Mouse (Mus musculus) c-Kit-positive CD71-positive TER-119-negative erythroid progenitor cells, embryonic 14.5 days (primary cell): ENCODE results near the gene Fam78a.

Experiments used
- DNase-seq: peaks from one replicate; pipeline ENCODE4 v3.0.0-alpha.2; 2013; ENCODE audit warnings: low read depth

Fam78a gene

GRCm38 (mm10) chr2:32066005-32066404 is 18.7 kb downstream of the Fam78a start:
- DNase-seq, result no peak

GRCm38 (mm10) chr2:32065371-32065791 is 19.3 kb downstream of the Fam78a start:
- no peak for DNase-seq

GRCm38 (mm10) chr2:32064913-32065312 is 19.7 kb downstream of the Fam78a start:
- no peak for DNase-seq

- DNase-seq, result no peak
Measured at GRCm38 (mm10) chr2:32063451-32064151, 21.1 kb downstream of the Fam78a start.

GRCm38 (mm10) chr2:32062626-32063410 is 21.8 kb downstream of the Fam78a start:
- no peak for DNase-seq

- DNase-seq, result no peak
Measured at GRCm38 (mm10) chr2:32061722-32062505, 22.7 kb downstream of the Fam78a start.

- no peak for DNase-seq
Measured at GRCm38 (mm10) chr2:32061189-32061588, 23.5 kb downstream of the Fam78a start.

GRCm38 (mm10) chr2:32060228-32060805 is 24.3 kb downstream of the Fam78a start:
- DNase-seq, result no peak

- no peak for DNase-seq
Measured at GRCm38 (mm10) chr2:32059613-32060012, 25.0 kb downstream of the Fam78a start.

GRCm38 (mm10) chr2:32058716-32059115 is 25.9 kb downstream of the Fam78a start:
- DNase-seq, result no peak

GRCm38 (mm10) chr2:32058241-32058640 is 26.4 kb downstream of the Fam78a start:
- DNase-seq, result no peak

- no peak for DNase-seq
Measured at GRCm38 (mm10) chr2:32057794-32058193, 26.9 kb downstream of the Fam78a start.

GRCm38 (mm10) chr2:32057360-32057759 is 27.3 kb downstream of the Fam78a start:
- no peak for DNase-seq

- DNase-seq, result no peak
Measured at GRCm38 (mm10) chr2:32056524-32056923, 28.1 kb downstream of the Fam78a start.

GRCm38 (mm10) chr2:32055357-32055965 is 29.2 kb downstream of the Fam78a start:
- no peak for DNase-seq

GRCm38 (mm10) chr2:32052418-32052817 is 32.2 kb downstream of the Fam78a start:
- DNase-seq, result no peak

- DNase-seq, result no peak
Measured at GRCm38 (mm10) chr2:32051791-32052190, 32.9 kb downstream of the Fam78a start.

GRCm38 (mm10) chr2:32047323-32047722 is 37.3 kb downstream of the Fam78a start:
- DNase-seq, result no peak

- no peak for DNase-seq
Measured at GRCm38 (mm10) chr2:32046009-32046408, 38.6 kb downstream of the Fam78a start.

- no peak for DNase-seq
Measured at GRCm38 (mm10) chr2:32045375-32045774, 39.3 kb downstream of the Fam78a start.

- no peak for DNase-seq
Measured at GRCm38 (mm10) chr2:32043836-32044235, 40.8 kb downstream of the Fam78a start.

GRCm38 (mm10) chr2:32041087-32041486 is 43.6 kb downstream of the Fam78a start:
- DNase-seq, result no peak
